Mouse (Mus musculus): ENCODE results near the gene Samm50.

Gene Samm50

GRCm38 (mm10) chr15:84238552-84238951, 46.5 kb downstream of the Samm50 start:
- no peak for DNase-seq (ENCODE audit: low spot score in 2 of 2)

- no peak for DNase-seq (ENCODE audit: low spot score in 2 of 2)
Observed at GRCm38 (mm10) chr15:84238991-84239401, 47.0 kb downstream of the Samm50 start.

GRCm38 (mm10) chr15:84241520-84241919, 49.5 kb downstream of the Samm50 start:
- DNase-seq (ENCODE audit: low spot score in 2 of 2): no peak

GRCm38 (mm10) chr15:84245104-84245503, 53.1 kb downstream of the Samm50 start:
- no peak for DNase-seq (ENCODE audit: low spot score in 2 of 2)

- DNase-seq (ENCODE audit: low spot score in 2 of 2): no peak
Observed at GRCm38 (mm10) chr15:84246195-84246594, 54.2 kb downstream of the Samm50 start.

- no peak for DNase-seq (ENCODE audit: low spot score in 2 of 2)
Observed at GRCm38 (mm10) chr15:84247309-84247708, 55.3 kb downstream of the Samm50 start.

- no peak for DNase-seq (ENCODE audit: low spot score in 2 of 2)
Observed at GRCm38 (mm10) chr15:84251227-84251626, 59.2 kb downstream of the Samm50 start.

- no peak for DNase-seq (ENCODE audit: low spot score in 2 of 2)
Observed at GRCm38 (mm10) chr15:84252645-84253044, 60.6 kb downstream of the Samm50 start.

GRCm38 (mm10) chr15:84253757-84254156, 61.7 kb downstream of the Samm50 start:
- DNase-seq (ENCODE audit: low spot score in 2 of 2): no peak

- DNase-seq (ENCODE audit: low spot score in 2 of 2): no peak
Observed at GRCm38 (mm10) chr15:84254387-84254786, 62.3 kb downstream of the Samm50 start.

- no peak for DNase-seq (ENCODE audit: low spot score in 2 of 2)
Observed at GRCm38 (mm10) chr15:84256254-84256850, 64.3 kb downstream of the Samm50 start.

- DNase-seq (ENCODE audit: low spot score in 2 of 2): no peak
Observed at GRCm38 (mm10) chr15:84256864-84257263, 64.8 kb downstream of the Samm50 start.

GRCm38 (mm10) chr15:84258602-84259355, 66.7 kb downstream of the Samm50 start:
- no peak for DNase-seq (ENCODE audit: low spot score in 2 of 2)

- peak; percentile 18 to 78 for DNase-seq (ENCODE audit: low spot score in 2 of 2)
Observed at GRCm38 (mm10) chr15:84260123-84260822, 68.2 kb downstream of the Samm50 start.

GRCm38 (mm10) chr15:84262630-84263029, 70.6 kb downstream of the Samm50 start:
- no peak for DNase-seq (ENCODE audit: low spot score in 2 of 2)

GRCm38 (mm10) chr15:84263573-84263972, 71.5 kb downstream of the Samm50 start:
- DNase-seq (ENCODE audit: low spot score in 2 of 2): no peak

- DNase-seq (ENCODE audit: low spot score in 2 of 2): no peak
Observed at GRCm38 (mm10) chr15:84265141-84265540, 73.1 kb downstream of the Samm50 start.

GRCm38 (mm10) chr15:84266290-84266689, 74.2 kb downstream of the Samm50 start:
- DNase-seq (ENCODE audit: low spot score in 2 of 2): no peak

Data from left cerebral cortex, adult 9 months (tissue).